Mouse (Mus musculus) embryonic stem cell, embryonic (primary cell): Measurements from ENCODE around the gene Olfr1076.
"Not testable (repeated sequence)": the region's sequence is repeated elsewhere in the genome, so short reads cannot be mapped to it uniquely, and the experiment has no call there.

ENCODE experiments used
- CTCF ChIA-PET, 4 experiments: fragments of 300-600 bp in 2 of 4; fragments of 350-600 bp in 2 of 4; sonication (Branson Sonifier 250); formaldehyde crosslinking; loops; one replicate each; lab custom pipeline; 2022; ENCODE audit warnings: inconsistent platforms in 2 of 4; lab: Charles Lee
- POLR2A ChIA-PET, 4 experiments: fragments of 300-600 bp in 2 of 4; fragments of 350-600 bp in 2 of 4; sonication (Branson Sonifier 250); formaldehyde crosslinking; loops; one replicate each; lab custom pipeline; 2022; ENCODE audit warnings: antibody characterized with exemption in 4 of 4, inconsistent platforms in 1 of 4; lab: Charles Lee

The Olfr1076 gene

GRCm38 (mm10) chr2:86508161-86508560 lies at the start of gene Olfr1076:
TSS of gene Olfr1076 (plus strand) at chr2:86508461.
- CTCF ChIA-PET: no interaction called here
- POLR2A ChIA-PET: no interaction called here

GRCm38 (mm10) chr2:86460434-86460833 lies 47.8 kb upstream of the Olfr1076 start:
- CTCF ChIA-PET: no interaction called here
- POLR2A ChIA-PET: no interaction called here

GRCm38 (mm10) chr2:86464442-86465109 lies 43.7 kb upstream of the Olfr1076 start:
- POLR2A ChIA-PET: no interaction called here

GRCm38 (mm10) chr2:86487286-86487685 lies 21.0 kb upstream of the Olfr1076 start, which contains the start of gene Olfr228:
TSS of gene Olfr228 (minus strand) at chr2:86487386.
- CTCF ChIA-PET: no interaction called here
- POLR2A ChIA-PET: no interaction called here

More at GRCm38 (mm10) chr2:86464442-86465109, 43.7 kb upstream of the Olfr1076 start:
- CTCF ChIA-PET: no interaction called here

GRCm38 (mm10) chr2:86530991-86531390 lies 22.7 kb downstream of the Olfr1076 start:
- ChIA-PET CTCF (no interaction called here), POLR2A (no interaction called here)

GRCm38 (mm10) chr2:86542380-86542779 lies 34.1 kb downstream of the Olfr1076 start, which contains the start of gene Olfr1079:
TSS of gene Olfr1079 (minus strand) at chr2:86542480.
- CTCF ChIA-PET: no interaction called here
- POLR2A ChIA-PET: no interaction called here

- POLR2A ChIA-PET, CTCF ChIA-PET: not testable (repeated sequence)
Measured at GRCm38 (mm10) chr2:86558135-86558534, 49.9 kb downstream of the Olfr1076 start, which contains the start of gene Olfr1080. TSS of gene Olfr1080 (minus strand) at chr2:86558235.
